Mouse (Mus musculus) right cerebral cortex, postnatal 36 days (tissue): Measurements from ENCODE around the gene Tecrl.

ENCODE experiments used
- DNase-seq, 2 experiments: peaks; one replicate each; pipeline ENCODE4 v3.0.0; 2022; ENCODE audit warnings: low spot score in 2 of 2, mixed read lengths in 1 of 2

Gene Tecrl

GRCm38 (mm10) chr5:83354846-83355561 lies at the start of gene Tecrl:
Tecrl (minus strand) TSS chr5:83355195.
- DNase-seq, result no peak

- DNase-seq, result no peak
Measured at GRCm38 (mm10) chr5:83385021-83385420, 30.0 kb upstream of the Tecrl start.

- no peak for DNase-seq
Measured at GRCm38 (mm10) chr5:83351615-83352014, 3.4 kb downstream of the Tecrl start.

GRCm38 (mm10) chr5:83339144-83339543 lies 15.9 kb downstream of the Tecrl start:
- DNase-seq, result no peak

- no peak for DNase-seq
Measured at GRCm38 (mm10) chr5:83267148-83267776, 87.7 kb downstream of the Tecrl start.

GRCm38 (mm10) chr5:83260059-83260458 lies 94.9 kb downstream of the Tecrl start:
- no peak for DNase-seq

GRCm38 (mm10) chr5:83254141-83254540 lies 100.9 kb downstream of the Tecrl start:
- DNase-seq, result no peak

GRCm38 (mm10) chr5:83238848-83239452 lies 116.0 kb downstream of the Tecrl start:
- DNase-seq, result no peak
